Comparison of ENCODE assay signal across 17 mouse cellular contexts in the genomic region with DNA sequence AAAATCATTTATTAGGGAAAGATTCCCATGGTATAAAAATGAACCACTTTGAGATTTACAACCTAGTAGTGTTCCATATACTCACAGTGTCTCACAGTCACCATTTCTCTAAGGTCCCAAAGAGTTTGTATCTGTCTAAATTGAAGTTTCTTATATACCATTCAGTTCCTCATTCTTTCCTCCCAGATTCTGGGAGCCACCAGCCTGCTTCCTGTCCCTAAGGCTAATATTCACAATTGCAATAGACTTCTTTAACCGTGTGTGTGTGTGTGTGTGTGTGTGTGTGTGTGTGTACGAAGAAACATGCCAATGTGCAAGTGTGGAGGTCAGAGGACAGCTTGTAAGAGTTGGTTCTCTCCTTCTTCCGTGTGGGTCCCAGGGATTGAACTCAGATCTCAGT.
DNase-seq lines count a peak whose midpoint lies in the region; ATAC-seq lines count a peak whose summit lies in the region.
"Had no signal": no experiment of that assay in that cellular context is flagged by ENCODE, and none has a peak within 500 bp of the region (broad histone marks: within the 10 kb centered on the region; RNA-seq: fewer than 3 reads in every experiment).

No protein-coding gene starts in this region.

- ATAC-seq in granulocyte monocyte progenitor cell, adult 5-6 weeks (replicated peaks; ENCODE audit: poor library complexity, severe bottlenecking), result peak; percentile 55
- peak; percentile 50; the same call in 1 of the 2 replicates for ATAC-seq in megakaryocyte progenitor cell, adult 5-6 weeks (replicated peaks; ENCODE audit: poor library complexity)
- ATAC-seq: activated CD4-positive, CD25-positive, alpha-beta regulatory T cell, adult 4 months; CD4-positive, CD25-positive, alpha-beta regulatory T cell, adult 4 months; Patski had no signal

- DNase-seq in urinary bladder, postnatal 10 days (ENCODE audit: low spot score), result no peak
- DNase-seq in layer of hippocampus, adult 18-20 months (ENCODE audit: low spot score in 2 of 2), result no peak
- DNase-seq: adrenal gland, adult 2 months; adrenal gland, adult 8-10 months; adrenal gland, postnatal 10 days; adrenal gland, postnatal 14 days; adrenal gland, postnatal 25 days; adrenal gland, postnatal 36 days; B cell, adult 2 months; cerebellum, adult 11 months; cerebellum, adult 11-12 months; cerebellum, adult 18-20 months had no signal
